Mouse (Mus musculus): ENCODE measurements around the gene Meox1. TPM values are rescaled to one million over a fixed set of nuclear protein-coding genes. Genes with fewer than 3 reads are reported as not detected.

Meox1 gene
- total and polyA plus RNA-seq, 2 experiments from 2014 or later, result 0.68 to 1.1 TPM

- Histone ChIP-seq H3K4me1 (ENCODE audit: insufficient read depth) (no peaks in the 10 kb centered on the region), H3K27me3 (ENCODE audit: insufficient read depth, low read length) (no peaks in the 10 kb centered on the region), H3K4me3 (ENCODE audit: low read depth, low read length) (no peak overlapping the region), H3K9ac (no peak overlapping the region), H3K4me2 (ENCODE audit: low read depth) (no peak overlapping the region), H3K27ac (ENCODE audit: low read depth, low read length) (no peak overlapping the region), H3K9me3 (ENCODE audit: low read length) (no peaks in the 10 kb centered on the region), H3K36me3 (ENCODE audit: insufficient read depth) (no peaks in the 10 kb centered on the region)
- no peak for DNase-seq
- WGBS, result 70% methylated on average over 3 of the region's 3 CpGs
- ATAC-seq, result no peak
- TF ChIP-seq CTCF (IDR thresholded peaks at IDR 0.05; ENCODE audit: low read depth), result peak; percentile 39
Observed at GRCm38 (mm10) chr11:101916772-101917171, 22.6 kb upstream of the Meox1 start.

DNA sequence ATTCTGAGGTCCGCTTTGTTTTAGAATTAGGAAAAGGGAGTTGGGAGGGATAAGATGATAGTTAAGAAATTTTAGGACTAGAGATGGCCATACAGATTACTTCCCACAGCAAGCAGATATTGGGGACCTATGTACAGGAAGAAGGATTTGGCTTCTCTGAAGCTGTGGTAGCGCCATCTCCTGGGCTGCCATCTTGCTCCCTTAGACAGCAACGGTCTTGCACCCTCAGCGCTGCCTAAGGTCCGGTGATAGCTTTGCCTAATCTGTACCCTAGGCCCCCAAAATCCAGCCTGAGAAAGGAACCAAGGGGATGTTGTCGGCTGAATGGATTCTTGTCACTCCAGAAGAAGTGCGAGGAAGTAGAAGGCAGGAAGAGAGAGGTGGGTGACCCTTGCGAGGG lies 19.4 kb upstream of the Meox1 start:
- Histone ChIP-seq H3K9ac (no peak overlapping the region), H3K4me2 (ENCODE audit: low read depth) (no peak overlapping the region), H3K9me3 (ENCODE audit: low read length) (no peaks in the 10 kb centered on the region), H3K27me3 (ENCODE audit: insufficient read depth, low read length) (peaks cover 5% of the 10 kb centered on the region; the same call in 1 of the 2 replicates), H3K27ac (ENCODE audit: low read depth, low read length) (no peak overlapping the region), H3K36me3 (ENCODE audit: insufficient read depth) (no peaks in the 10 kb centered on the region), H3K4me1 (ENCODE audit: insufficient read depth) (no peaks in the 10 kb centered on the region), H3K4me3 (ENCODE audit: low read depth, low read length) (no peak overlapping the region)
- no peak for TF ChIP-seq CTCF (IDR thresholded peaks at IDR 0.05; ENCODE audit: low read depth)
- DNase-seq, result no peak
- WGBS, result 68% methylated on average over 8 of the region's 8 CpGs
- ATAC-seq, result no peak

- 64% methylated on average over 4 of the region's 4 CpGs for WGBS
- H3K4me3 ChIP-seq (ENCODE audit: low read depth, low read length), result no peak overlapping the region
- H3K27ac ChIP-seq (ENCODE audit: low read depth, low read length), result no peak overlapping the region
- no peak for DNase-seq
- peak; percentile 51 for TF ChIP-seq CTCF (IDR thresholded peaks at IDR 0.05; ENCODE audit: low read depth)
- no peak overlapping the region for H3K9ac ChIP-seq
- no peak overlapping the region for H3K4me2 ChIP-seq (ENCODE audit: low read depth)
- no peak for ATAC-seq
- H3K27me3 ChIP-seq (ENCODE audit: insufficient read depth, low read length), result peaks cover 5% of the 10 kb centered on the region; the same call in 1 of the 2 replicates
- H3K36me3 ChIP-seq (ENCODE audit: insufficient read depth), result no peaks in the 10 kb centered on the region
- no peaks in the 10 kb centered on the region for H3K9me3 ChIP-seq (ENCODE audit: low read length)
- H3K4me1 ChIP-seq (ENCODE audit: insufficient read depth), result no peaks in the 10 kb centered on the region
Observed at GRCm38 (mm10) chr11:101911855-101912579, 17.8 kb upstream of the Meox1 start.

DNA sequence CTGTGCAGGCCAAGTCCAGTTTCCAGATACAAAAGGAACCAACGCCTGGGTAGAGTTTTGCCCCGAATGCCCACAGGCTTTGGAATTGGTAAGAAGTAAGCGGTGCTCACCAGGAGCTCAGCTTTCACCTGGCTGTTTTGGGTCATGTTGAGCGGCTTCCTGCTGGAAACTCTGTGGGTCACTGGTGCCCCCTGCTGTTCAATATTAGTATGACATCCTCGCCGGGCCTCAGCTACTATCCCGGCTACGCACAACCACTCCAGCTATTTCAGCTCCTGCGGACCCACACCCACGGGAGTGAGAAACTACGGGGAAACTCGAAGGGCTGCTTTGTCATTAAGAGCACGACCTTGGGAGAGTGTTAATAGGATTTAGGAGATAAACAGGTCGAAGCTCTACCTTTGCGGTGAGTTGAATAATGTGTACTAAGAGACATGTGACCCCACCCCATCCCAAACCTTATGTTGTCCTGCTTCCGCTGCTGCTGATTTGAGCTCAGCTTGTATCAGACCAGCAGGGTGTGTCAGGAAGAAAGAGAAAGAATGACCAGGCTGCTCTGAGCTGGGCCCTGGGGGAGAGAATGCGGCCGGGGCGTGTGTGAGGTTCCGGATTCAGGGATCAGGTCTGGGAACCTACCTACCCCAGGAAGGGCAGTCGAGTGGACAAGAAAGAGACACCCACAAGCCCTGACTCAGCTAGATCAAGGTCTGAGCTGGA lies 16.2 kb upstream of the Meox1 start:
- Histone ChIP-seq H3K36me3 (ENCODE audit: insufficient read depth) (no peaks in the 10 kb centered on the region), H3K4me1 (ENCODE audit: insufficient read depth) (no peaks in the 10 kb centered on the region), H3K9me3 (ENCODE audit: low read length) (no peaks in the 10 kb centered on the region), H3K27ac (ENCODE audit: low read depth, low read length) (no peak overlapping the region), H3K27me3 (ENCODE audit: insufficient read depth, low read length) (peaks cover 5% of the 10 kb centered on the region; the same call in 1 of the 2 replicates), H3K9ac (no peak overlapping the region), H3K4me3 (ENCODE audit: low read depth, low read length) (no peak overlapping the region), H3K4me2 (ENCODE audit: low read depth) (no peak overlapping the region)
- TF ChIP-seq CTCF (IDR thresholded peaks at IDR 0.05; ENCODE audit: low read depth), result peak; percentile 94
- peak; percentile 34; the same call in 1 of the 2 replicates for ATAC-seq
- peak; percentile 89 for DNase-seq
- 25% methylated on average over 21 of the region's 21 CpGs for WGBS

- Histone ChIP-seq H3K4me2 (ENCODE audit: low read depth) (no peak overlapping the region), H3K9me3 (ENCODE audit: low read length) (no peaks in the 10 kb centered on the region), H3K4me3 (ENCODE audit: low read depth, low read length) (no peak overlapping the region), H3K27me3 (ENCODE audit: insufficient read depth, low read length) (peaks cover 5% of the 10 kb centered on the region; the same call in 1 of the 2 replicates), H3K4me1 (ENCODE audit: insufficient read depth) (no peaks in the 10 kb centered on the region), H3K36me3 (ENCODE audit: insufficient read depth) (no peaks in the 10 kb centered on the region), H3K27ac (ENCODE audit: low read depth, low read length) (no peak overlapping the region), H3K9ac (no peak overlapping the region)
- TF ChIP-seq CTCF (IDR thresholded peaks at IDR 0.05; ENCODE audit: low read depth), result no peak
- 61% methylated on average over 6 of the region's 6 CpGs for WGBS
- DNase-seq (no peak), ATAC-seq (no peak)
Observed at GRCm38 (mm10) chr11:101908777-101909176, 14.6 kb upstream of the Meox1 start.

DNA sequence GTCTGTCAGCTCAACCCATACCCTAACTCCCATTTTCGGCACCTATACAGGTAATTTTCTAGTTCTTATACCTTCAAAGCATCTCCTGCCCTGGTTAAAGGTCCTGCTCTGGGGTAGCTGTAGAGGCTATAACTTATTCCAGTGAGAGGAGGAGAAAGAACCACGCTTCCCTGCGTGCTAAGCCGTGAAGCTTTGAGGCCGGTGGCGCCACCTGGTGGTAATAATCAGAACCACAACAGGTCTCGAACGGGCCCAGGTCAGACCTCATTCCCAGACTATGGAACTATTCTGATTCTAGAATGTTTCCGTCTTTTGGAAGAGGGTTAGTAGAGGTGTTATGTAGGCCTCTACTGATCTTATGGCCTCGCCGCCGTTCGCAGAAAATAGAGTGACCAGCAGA lies 10.9 kb upstream of the Meox1 start:
- peak; percentile 87 for TF ChIP-seq CTCF (IDR thresholded peaks at IDR 0.05; ENCODE audit: low read depth)

GRCm38 (mm10) chr11:101901309-101901708 lies 7.1 kb upstream of the Meox1 start:
- no peaks in the 10 kb centered on the region for H3K36me3 ChIP-seq (ENCODE audit: insufficient read depth)
- H3K27me3 ChIP-seq (ENCODE audit: insufficient read depth, low read length), result no peaks in the 10 kb centered on the region
- H3K9me3 ChIP-seq (ENCODE audit: low read length), result no peaks in the 10 kb centered on the region
- H3K4me2 ChIP-seq (ENCODE audit: low read depth), result no peak overlapping the region
- DNase-seq (no peak), ATAC-seq (no peak)
- TF ChIP-seq CTCF (IDR thresholded peaks at IDR 0.05; ENCODE audit: low read depth), result no peak
- no peaks in the 10 kb centered on the region for H3K4me1 ChIP-seq (ENCODE audit: insufficient read depth)
- no peak overlapping the region for H3K9ac ChIP-seq
- WGBS, result 85% methylated on average over 8 of the region's 8 CpGs
- no peak overlapping the region for H3K4me3 ChIP-seq (ENCODE audit: low read depth, low read length)
- H3K27ac ChIP-seq (ENCODE audit: low read depth, low read length), result no peak overlapping the region

More for the DNA sequence above, 10.9 kb upstream of the Meox1 start:
- Histone ChIP-seq H3K36me3 (ENCODE audit: insufficient read depth) (no peaks in the 10 kb centered on the region), H3K9me3 (ENCODE audit: low read length) (no peaks in the 10 kb centered on the region), H3K4me3 (ENCODE audit: low read depth, low read length) (no peak overlapping the region), H3K9ac (no peak overlapping the region), H3K4me1 (ENCODE audit: insufficient read depth) (no peaks in the 10 kb centered on the region), H3K27me3 (ENCODE audit: insufficient read depth, low read length) (no peaks in the 10 kb centered on the region), H3K27ac (ENCODE audit: low read depth, low read length) (no peak overlapping the region), H3K4me2 (ENCODE audit: low read depth) (no peak overlapping the region)
- DNase-seq (peak; percentile 84), ATAC-seq (peak; percentile 73)
- 23% methylated on average over 13 of the region's 13 CpGs for WGBS

All from forebrain, postnatal 0 days (tissue).